Mouse (Mus musculus): ENCODE data around the gene Ky. TPM values are rescaled to one million over a fixed set of nuclear protein-coding genes. Genes with fewer than 3 reads are reported as not detected.

Ky gene
- 1 to 10 TPM in 1 of 2 experiments, under 1 TPM in 1; 0.23 to 2.9 TPM for polyA plus RNA-seq (2017; shearing (Covaris generic))

GRCm38 (mm10) chr9:102505700-102506585 lies at the start of gene Ky:
Gene Ky (plus strand): TSS chr9:102505750.

Other genes starting within 250 kb of the Ky start
- under 1 TPM; 0.21 to 0.36 TPM for gene Ephb1, start 151.1 kb upstream of the Ky start, polyA plus RNA-seq (2017; shearing (Covaris generic))
- gene Anapc13, start 120.5 kb downstream of the Ky start, polyA plus RNA-seq (2017; shearing (Covaris generic)) = 100 to 1,000 TPM; 101 to 105 TPM
- 10 to 100 TPM; 56.9 to 70.0 TPM for gene Cep63, start 120.8 kb downstream of the Ky start, polyA plus RNA-seq (2017; shearing (Covaris generic))
- under 1 TPM; 0.11 TPM for gene Amotl2, start 210.9 kb downstream of the Ky start, polyA plus RNA-seq (2017; shearing (Covaris generic))

All from activated CD4-positive, CD25-positive, alpha-beta regulatory T cell (primary cell).